Mouse (Mus musculus) G1E (cell line): ENCODE data around the gene Pkdrej. TPM values are rescaled to one million over a fixed set of nuclear protein-coding genes. Genes with fewer than 3 reads are reported as not detected.
"Not testable (repeated sequence)": the region's sequence is repeated elsewhere in the genome, so short reads cannot be mapped to it uniquely, and the experiment has no call there.

Experiments used
- ATAC-seq: 2 replicates; pipeline ENCODE4 v1.8.0; 2016; ENCODE audit warnings: mild to moderate bottlenecking; ENCODE audit not compliant: insufficient number of reproducible peaks, poor library complexity, low FRiP score, severe bottlenecking; ENCODE audit errors: extremely low read depth
- DNase-seq: peaks from one replicate; pipeline ENCODE4 v3.0.0; 2012; ENCODE audit warnings: low spot score
- H3K27me3 ChIP-seq: 2 replicates; pipeline ENCODE4 v1.6.1; 2012; ENCODE audit warnings: mild to moderate bottlenecking, low read length, inconsistent platforms; ENCODE audit not compliant: insufficient read depth
- H3K36me3 ChIP-seq: replicated peaks from 2 replicates; pipeline ENCODE3; 2012; ENCODE audit warnings: mild to moderate bottlenecking, inconsistent platforms
- H3K4me1 ChIP-seq: 2 replicates; pipeline ENCODE4 v1.6.1; 2012; ENCODE audit warnings: low read depth, low read length, inconsistent platforms, mixed read lengths; ENCODE audit not compliant: insufficient read depth
- H3K4me3 ChIP-seq: 2 replicates; pipeline ENCODE4 v1.5.1; 2012; ENCODE audit warnings: low read depth, mild to moderate bottlenecking, inconsistent platforms, low read length, moderate library complexity, mixed read lengths
- H3K9me3 ChIP-seq: replicated peaks from 2 replicates; pipeline ENCODE4 v1.6.1; 2012; ENCODE audit warnings: inconsistent platforms
- CTCF ChIP-seq: IDR thresholded peaks from 2 replicates; pipeline ENCODE4 v1.5.1; 2012; ENCODE audit warnings: low read depth, low read length, inconsistent platforms, mixed read lengths
- GATA1 ChIP-seq: IDR thresholded peaks from 2 replicates; pipeline ENCODE4 v1.6.1; 2012; ENCODE audit warnings: borderline replicate concordance, low read length, inconsistent platforms, mixed read lengths
- GATA2 ChIP-seq: IDR thresholded peaks from 2 replicates; pipeline ENCODE4 v1.6.1; 2012; ENCODE audit warnings: low read depth, low read length, inconsistent platforms, borderline replicate concordance
- POLR2AphosphoS5 ChIP-seq: IDR thresholded peaks from 2 replicates; pipeline ENCODE4 v1.6.1; 2012; ENCODE audit warnings: low read depth, low read length, inconsistent platforms; ENCODE audit not compliant: insufficient replicate concordance
- TAL1 ChIP-seq: conservative IDR thresholded peaks from 2 replicates; pipeline ENCODE4 v1.6.1; 2012; ENCODE audit warnings: low read depth, low read length, inconsistent platforms, mixed read lengths
- polyA plus RNA-seq: library from polyadenylated mRNA; stranded (reverse); fragments of >175 nt; gene quantifications from 2 replicates; pipeline ENCODE4 v1.2.3, GENCODE M21; 2012
- total RNA-seq, 2 experiments: library from RNA; stranded (forward) in 1 of 2; stranded (reverse) in 1 of 2; fragments of 200-1000 nt in 1 of 2; fragments of >200 nt in 1 of 2; fragmentation: Nextera tagmentation in 1 of 2; gene quantifications; 2 replicates each; pipeline ENCODE4 v1.2.3; 2014 to 2017

Gene Pkdrej
- total RNA-seq (2014; fragmentation: Nextera tagmentation), result not detected in 2 replicates
- 0.06 and 0.11 TPM in 2 replicates for total RNA-seq (2017)
- not detected in 2 replicates for polyA plus RNA-seq

DNA sequence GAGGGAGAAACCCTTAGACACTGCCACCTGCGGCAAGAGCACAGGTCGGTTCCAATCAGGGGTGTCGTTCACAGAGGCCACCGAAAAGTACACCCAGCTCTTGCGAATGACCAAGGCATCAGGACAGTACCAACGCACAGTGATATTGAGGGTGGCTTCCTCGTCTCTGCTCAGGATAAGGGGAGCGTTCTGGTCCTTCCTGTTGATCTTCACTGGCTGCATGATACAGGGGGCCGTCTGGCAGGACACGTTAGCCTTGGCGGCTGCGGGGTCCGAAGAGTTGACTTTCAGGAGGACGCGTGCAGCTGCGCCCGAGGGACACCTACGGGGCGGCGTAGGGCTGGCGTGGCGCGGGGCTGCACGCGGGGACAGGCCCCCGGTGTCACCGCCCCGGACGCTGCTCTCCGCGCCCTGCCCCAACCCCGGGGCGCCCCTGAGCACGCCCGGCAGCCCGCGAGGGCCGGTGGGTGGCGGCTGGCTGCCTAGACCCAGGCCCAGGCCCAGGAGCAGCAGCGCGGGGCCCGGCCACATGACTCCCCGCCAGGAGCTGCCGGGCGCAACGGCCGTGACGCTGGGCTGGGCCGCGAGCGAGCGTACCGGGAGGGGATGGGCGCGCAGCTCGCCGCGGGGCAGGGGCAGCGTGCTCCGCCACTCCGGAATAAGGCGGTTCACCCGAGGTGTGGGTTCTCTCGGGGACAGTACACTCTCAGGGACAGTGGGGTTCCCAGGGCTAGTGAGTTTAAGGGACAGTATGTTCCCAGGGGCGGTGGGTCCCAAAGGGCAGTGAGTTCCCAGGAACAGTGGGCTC is at the start of gene Pkdrej:
TSS of gene Pkdrej (minus strand) at position 532 of the 808 bp plus-strand sequence.
- Histone ChIP-seq H3K27me3 (peaks cover 31% of the 10 kb centered on the region), H3K36me3 (no peaks in the 10 kb centered on the region), H3K4me3 (no peak within 1 kb of the TSS), H3K9me3 (peaks cover 8% of the 10 kb centered on the region; the same call in 1 of the 2 replicates), H3K4me1 (no peaks in the 10 kb centered on the region)
- DNase-seq (no peak), ATAC-seq (no peak)
- no peak for TF ChIP-seq TAL1
- no peak for TF ChIP-seq POLR2AphosphoS5
- no peak for TF ChIP-seq CTCF
- no peak for TF ChIP-seq GATA2
- no peak for TF ChIP-seq GATA1

DNA sequence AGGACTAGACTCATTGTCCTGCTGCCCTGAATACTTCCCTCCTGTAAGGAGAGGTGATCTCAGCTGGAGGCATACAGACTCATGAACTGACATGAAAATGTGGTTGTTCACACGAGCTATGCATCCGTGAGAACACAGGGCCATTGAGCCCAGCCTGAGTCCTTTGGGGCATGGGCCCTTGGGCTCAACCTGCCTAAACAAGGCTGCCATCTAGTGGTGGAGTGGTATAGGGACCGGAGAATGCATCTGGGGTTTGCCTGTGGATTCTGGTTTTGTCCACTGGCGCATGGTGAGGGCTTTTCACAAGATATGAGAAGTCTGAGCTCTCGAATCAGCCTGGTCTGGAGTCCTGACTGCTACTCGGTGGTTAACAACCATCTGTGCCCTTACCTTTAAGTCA is 46.2 kb upstream of the Pkdrej start:
- no peaks in the 10 kb centered on the region for H3K9me3 ChIP-seq
- H3K36me3 ChIP-seq, result peaks cover 98% of the 10 kb centered on the region
- H3K4me1 ChIP-seq, result peaks cover 57% of the 10 kb centered on the region
- TF ChIP-seq TAL1, result no peak
- TF ChIP-seq CTCF, result peak; percentile 95
- ATAC-seq, result peak; percentile 62; the same call in 1 of the 2 replicates
- DNase-seq, result peak; percentile 63
- H3K27me3 ChIP-seq, result no peaks in the 10 kb centered on the region
- H3K4me3 ChIP-seq, result no peak overlapping the region

DNA sequence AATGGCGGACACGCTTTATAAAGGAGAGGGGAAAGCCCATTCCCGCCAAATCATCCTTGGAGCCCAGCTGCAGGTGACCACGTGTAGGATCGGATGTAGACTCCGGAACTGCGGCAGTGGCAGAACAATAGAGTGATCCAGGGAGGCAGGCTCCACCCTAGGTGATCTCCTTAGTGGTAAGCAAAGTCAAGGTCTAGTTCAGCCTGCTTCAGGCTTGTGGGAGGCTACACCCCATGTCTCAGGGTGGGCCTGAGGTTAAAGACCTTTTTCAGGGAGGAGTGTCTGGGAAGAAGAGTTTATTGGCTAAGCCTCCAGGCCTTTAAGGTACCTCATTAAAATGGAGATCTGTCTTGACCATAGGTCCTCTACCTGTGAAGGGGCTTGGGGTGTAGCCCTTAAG is 44.4 kb upstream of the Pkdrej start:
- not testable (repeated sequence) for H3K4me3 ChIP-seq, H3K27me3 ChIP-seq, H3K9me3 ChIP-seq, DNase-seq, ATAC-seq
- Histone ChIP-seq H3K36me3 (peaks cover 97% of the 10 kb centered on the region), H3K4me1 (peaks cover 74% of the 10 kb centered on the region)

DNA sequence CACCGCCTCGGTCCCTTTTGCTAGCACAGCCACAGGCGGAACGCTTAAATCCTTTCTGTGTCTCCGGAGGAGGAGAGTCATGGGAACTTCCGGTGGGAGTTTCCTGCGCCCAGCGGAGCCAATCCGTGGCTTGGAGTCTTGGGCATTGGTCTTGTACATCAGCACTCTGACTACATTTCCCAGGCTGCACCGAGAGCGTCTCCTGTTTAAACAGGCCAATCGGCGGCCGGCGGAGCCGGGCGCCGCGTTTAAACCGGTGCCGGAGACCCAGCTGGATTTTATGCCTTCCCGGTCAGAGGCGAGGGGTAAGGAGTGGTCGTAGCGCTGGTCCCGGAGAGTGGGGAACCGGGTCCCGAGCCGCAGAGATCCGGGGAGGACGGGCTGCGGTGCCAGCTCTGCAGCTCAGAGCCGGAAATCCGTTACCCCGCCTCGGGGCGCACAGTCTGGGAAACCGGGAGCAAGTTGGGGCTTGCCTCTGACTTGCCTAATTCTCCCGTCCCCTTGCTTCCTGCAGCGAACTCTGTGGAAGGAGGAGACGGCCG is 38.0 kb upstream of the Pkdrej start, which contains the start of gene Gtse1:
TSS of gene Gtse1 (plus strand) at position 256 of the 542 bp plus-strand sequence.
- Histone ChIP-seq H3K27me3 (no peaks in the 10 kb centered on the region; the same call in 1 of the 2 replicates), H3K9me3 (no peaks in the 10 kb centered on the region), H3K36me3 (peaks cover 43% of the 10 kb centered on the region), H3K4me1 (peaks cover 59% of the 10 kb centered on the region), H3K4me3 (peak within 1 kb of the TSS; percentile 89)
- no peak for TF ChIP-seq GATA2
- TF ChIP-seq CTCF, result no peak
- TF ChIP-seq TAL1, result no peak
- TF ChIP-seq GATA1, result no peak
- no peak for TF ChIP-seq POLR2AphosphoS5
- DNase-seq, result peak; percentile 96
- peak; percentile 99 for ATAC-seq

DNA sequence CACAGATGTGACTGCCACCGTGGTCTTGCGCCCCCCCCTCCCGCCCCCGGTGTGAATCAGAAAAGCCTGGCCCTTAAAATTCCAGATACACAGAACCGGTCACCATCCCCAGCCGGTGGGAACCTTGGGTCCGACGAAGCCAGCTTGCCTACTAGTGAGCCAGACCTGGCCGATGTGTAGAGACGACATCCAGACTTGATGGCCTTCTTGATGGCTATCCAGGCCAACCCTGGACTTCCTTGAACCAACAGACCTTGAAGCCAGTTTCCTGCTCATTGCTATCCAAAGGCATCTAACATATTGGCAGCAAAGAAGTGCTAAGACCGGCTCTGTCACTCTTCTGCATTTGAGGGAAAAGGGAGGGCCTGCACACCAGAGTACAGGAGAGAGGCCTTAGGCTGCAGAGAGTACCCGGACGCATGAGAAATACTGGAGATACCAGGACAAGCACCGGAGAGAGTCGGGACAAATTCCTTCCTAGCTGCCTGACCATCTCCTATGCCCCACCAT is 37.5 kb upstream of the Pkdrej start:
- H3K4me1 ChIP-seq, result peaks cover 54% of the 10 kb centered on the region
- H3K27me3 ChIP-seq, result no peaks in the 10 kb centered on the region; the same call in 1 of the 2 replicates
- ATAC-seq (peak; percentile 24; the same call in 1 of the 2 replicates), DNase-seq (peak; percentile 23)
- peak overlapping the region; percentile 89 for H3K4me3 ChIP-seq
- TF ChIP-seq POLR2AphosphoS5 (no peak; the same call in 1 of the 2 replicates), CTCF (no peak), GATA1 (no peak), TAL1 (no peak), GATA2 (no peak)
- no peaks in the 10 kb centered on the region for H3K9me3 ChIP-seq
- peaks cover 41% of the 10 kb centered on the region for H3K36me3 ChIP-seq

DNA sequence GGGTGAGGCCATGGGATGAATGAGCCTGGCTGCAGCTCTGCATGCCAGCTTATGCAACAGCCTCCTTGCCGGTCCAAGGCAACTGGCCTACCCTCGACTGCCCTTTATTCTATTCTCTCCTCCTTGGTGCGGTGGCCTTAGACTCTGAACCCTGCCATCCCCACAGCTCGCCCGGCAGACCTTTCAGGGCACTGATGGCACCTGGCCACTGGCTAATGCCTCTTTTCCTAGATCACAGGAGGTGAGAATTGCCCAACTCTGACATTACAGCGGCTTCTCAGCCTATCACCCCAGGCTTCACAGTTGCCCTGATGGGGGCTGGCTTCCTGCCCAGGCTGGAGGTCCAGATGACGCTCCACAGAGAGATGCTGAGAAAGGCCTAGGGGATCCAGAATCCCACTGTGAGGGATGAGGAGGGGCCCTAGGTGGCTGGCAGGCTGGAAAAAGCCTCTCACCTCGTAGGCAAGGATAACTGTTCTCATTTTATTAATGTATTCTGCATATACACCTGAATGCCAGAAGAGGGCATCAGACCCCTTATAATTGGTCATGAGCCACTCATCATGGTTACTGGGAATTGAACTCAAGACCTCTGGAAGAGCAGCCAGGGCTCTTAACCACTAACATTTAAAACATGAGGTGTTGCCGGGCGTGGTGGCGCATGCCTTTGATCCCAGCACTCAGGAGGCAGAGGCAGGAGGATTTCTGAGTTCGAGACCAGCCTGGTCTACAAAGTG is 30.3 kb upstream of the Pkdrej start:
- TF ChIP-seq CTCF (0 out of 2 replicates have a peak, but pooled peaks have one; percentile 25), GATA2 (no peak), GATA1 (no peak), POLR2AphosphoS5 (no peak), TAL1 (no peak)
- no peak for ATAC-seq
- no peaks in the 10 kb centered on the region for H3K9me3 ChIP-seq
- H3K36me3 ChIP-seq, result peaks cover 23% of the 10 kb centered on the region
- peaks cover 13% of the 10 kb centered on the region for H3K4me1 ChIP-seq
- H3K4me3 ChIP-seq, result no peak overlapping the region
- no peaks in the 10 kb centered on the region; the same call in 1 of the 2 replicates for H3K27me3 ChIP-seq
- DNase-seq, result no peak
